8 mouse cellular contexts compared by ENCODE assay signal in genomic region chr14:54892200-54892599, GRCm38 (mm10). TPM values are rescaled to one million over a fixed set of nuclear protein-coding genes. Genes with fewer than 3 reads are reported as not detected.
DNase-seq lines count a peak whose midpoint lies in the region; ATAC-seq lines count a peak whose summit lies in the region.

Gene Pabpn1, plus strand, starts transcription at chr14:54892500.

- H3K4me3 ChIP-seq in lung, embryonic 16.5 days (ENCODE audit: low read length): peak within 1 kb of the TSS; percentile 93
- peak within 1 kb of the TSS; percentile 92 for H3K4me3 ChIP-seq in embryonic facial prominence, embryonic 14.5 days (ENCODE audit: low read depth, low read length)
- H3K4me3 ChIP-seq in heart, embryonic 16.5 days (ENCODE audit: low read length): peak within 1 kb of the TSS; percentile 65
- H3K4me3 ChIP-seq in neural tube, embryonic 14.5 days (ENCODE audit: low read depth, low read length): peak within 1 kb of the TSS; percentile 97

- H3K27ac ChIP-seq in lung, embryonic 16.5 days (ENCODE audit: low read length): peak within 1 kb of the TSS; percentile 86
- peak within 1 kb of the TSS; percentile 79 for H3K27ac ChIP-seq in embryonic facial prominence, embryonic 14.5 days (replicated peaks; ENCODE audit: low read depth, low read length)
- H3K27ac ChIP-seq in heart, embryonic 16.5 days (ENCODE audit: low read length): peak within 1 kb of the TSS; percentile 90
- peak within 1 kb of the TSS; percentile 82 for H3K27ac ChIP-seq in neural tube, embryonic 14.5 days (ENCODE audit: low read depth, low read length)

- 92% methylated on average over 3 of the region's 3 CpGs for WGBS in lung, embryonic 16.5 days
- 90% methylated on average over 3 of the region's 3 CpGs for WGBS in embryonic facial prominence, embryonic 14.5 days
- WGBS in heart, embryonic 16.5 days: 92% methylated on average over 3 of the region's 3 CpGs
- 96% methylated on average over 3 of the region's 3 CpGs for WGBS in neural tube, embryonic 14.5 days

- no peaks in the 10 kb centered on the region for H3K27me3 ChIP-seq in lung, embryonic 16.5 days (ENCODE audit: control insufficient read depth, insufficient read depth, low read depth, low read length)
- H3K27me3 ChIP-seq in embryonic facial prominence, embryonic 14.5 days (replicated peaks; ENCODE audit: control insufficient read depth, insufficient read depth, low read length): no peaks in the 10 kb centered on the region
- H3K27me3 ChIP-seq in heart, embryonic 16.5 days (ENCODE audit: control insufficient read depth, insufficient read depth, low read length): no peaks in the 10 kb centered on the region
- no peaks in the 10 kb centered on the region for H3K27me3 ChIP-seq in neural tube, embryonic 14.5 days (ENCODE audit: control insufficient read depth, insufficient read depth, low read length)

- H3K4me2 ChIP-seq in lung, embryonic 16.5 days (ENCODE audit: low read depth, low read length): peak within 1 kb of the TSS; percentile 54
- H3K4me2 ChIP-seq in embryonic facial prominence, embryonic 14.5 days (ENCODE audit: low read depth, low read length): peak within 1 kb of the TSS; percentile 52
- peak within 1 kb of the TSS; percentile 70 for H3K4me2 ChIP-seq in heart, embryonic 16.5 days (ENCODE audit: low read depth, low read length)
- peak within 1 kb of the TSS; percentile 43 for H3K4me2 ChIP-seq in neural tube, embryonic 14.5 days (ENCODE audit: low read depth, low read length)

- intact Hi-C loops in left cerebral cortex, postnatal 4 days (cut with DNase I): no loop called here

- no peak for ATAC-seq in lung, embryonic 16.5 days (ENCODE audit: low read depth)
- ATAC-seq in embryonic facial prominence, embryonic 14.5 days (ENCODE audit: low read depth): no peak
- ATAC-seq in heart, embryonic 16.5 days (replicated peaks; ENCODE audit: extremely low read depth, insufficient read depth, low FRiP score): no peak
- no peak for ATAC-seq in neural tube, embryonic 14.5 days (ENCODE audit: low read depth)
- no peak for ATAC-seq in frontal cortex, adult (ENCODE audit: low TSS enrichment)

- peak within 1 kb of the TSS; percentile 67 for H3K9ac ChIP-seq in lung, embryonic 16.5 days (ENCODE audit: low read length)
- H3K9ac ChIP-seq in embryonic facial prominence, embryonic 14.5 days (ENCODE audit: low read depth, low read length): peak within 1 kb of the TSS; percentile 44
- H3K9ac ChIP-seq in heart, embryonic 16.5 days (ENCODE audit: low read length): peak within 1 kb of the TSS; percentile 72
- H3K9ac ChIP-seq in neural tube, embryonic 14.5 days (replicated peaks; ENCODE audit: low read depth, low read length): no peak within 1 kb of the TSS; the same call in 1 of the 2 replicates

- H3K9me3 ChIP-seq in lung, embryonic 16.5 days (ENCODE audit: control insufficient read depth, low read length): no peaks in the 10 kb centered on the region
- no peaks in the 10 kb centered on the region for H3K9me3 ChIP-seq in embryonic facial prominence, embryonic 14.5 days (ENCODE audit: control insufficient read depth, low read length)
- no peaks in the 10 kb centered on the region for H3K9me3 ChIP-seq in heart, embryonic 16.5 days (replicated peaks; ENCODE audit: control insufficient read depth, low read length)
- no peaks in the 10 kb centered on the region for H3K9me3 ChIP-seq in neural tube, embryonic 14.5 days (ENCODE audit: control insufficient read depth, low read length)

- H3K36me3 ChIP-seq in lung, embryonic 16.5 days (ENCODE audit: control insufficient read depth, insufficient read depth, low read length): peaks cover 13% of the 10 kb centered on the region
- peaks cover 20% of the 10 kb centered on the region for H3K36me3 ChIP-seq in embryonic facial prominence, embryonic 14.5 days (ENCODE audit: control insufficient read depth, insufficient read depth, low read length)
- peaks cover 17% of the 10 kb centered on the region for H3K36me3 ChIP-seq in heart, embryonic 16.5 days (ENCODE audit: control insufficient read depth, insufficient read depth)
- peaks cover 17% of the 10 kb centered on the region for H3K36me3 ChIP-seq in neural tube, embryonic 14.5 days (ENCODE audit: control insufficient read depth, insufficient read depth, low read length)

- H3K4me1 ChIP-seq in lung, embryonic 16.5 days (replicated peaks; ENCODE audit: control insufficient read depth, insufficient read depth, low read length): peaks cover 9% of the 10 kb centered on the region; the same call in 1 of the 2 replicates
- H3K4me1 ChIP-seq in embryonic facial prominence, embryonic 14.5 days (ENCODE audit: control insufficient read depth, insufficient read depth, low read length): no peaks in the 10 kb centered on the region
- H3K4me1 ChIP-seq in heart, embryonic 16.5 days (ENCODE audit: control insufficient read depth, insufficient read depth, low read length): peaks cover 16% of the 10 kb centered on the region
- 0 out of 2 replicates have a peak, but pooled peaks cover 9% of the 10 kb centered on the region for H3K4me1 ChIP-seq in neural tube, embryonic 14.5 days (ENCODE audit: control insufficient read depth, insufficient read depth, low read length)

- no peak for DNase-seq in lung, adult 18-20 months
- no peak for DNase-seq in embryonic facial prominence, embryonic 14.5 days (ENCODE audit: low spot score)
- DNase-seq in left cerebral cortex, postnatal 4 days: no peak
- no peak for DNase-seq in embryo, embryonic 9.5 days (ENCODE audit: extremely low spot score)

RNA-seq across cellular contexts. Expression of gene Pabpn1, which starts in this region (rescaled TPM):
- polyA plus RNA-seq in lung, embryonic 16.5 days (2015; fragmentation: Nextera tagmentation; extraction: Ambion mirVana): 89.1 and 92.8 TPM in 2 replicates
- 110 and 118 TPM in 2 replicates for polyA plus RNA-seq in embryonic facial prominence, embryonic 14.5 days (2014; fragmentation: Nextera tagmentation; extraction: Ambion mirVana)
- 61.9 and 68.4 TPM in 2 replicates for polyA plus RNA-seq in heart, embryonic 16.5 days (2015; fragmentation: Nextera tagmentation; extraction: Ambion mirVana)
- total RNA-seq in left cerebral cortex, postnatal 4 days (2021): 100 to 1,000 TPM; 325 to 354 TPM
- polyA plus RNA-seq in neural tube, embryonic 14.5 days (2014; fragmentation: Nextera tagmentation; extraction: Ambion mirVana): 149 and 176 TPM in 2 replicates
